Mouse (Mus musculus): Measurements from ENCODE around the gene Il6st. TPM values are rescaled to one million over a fixed set of nuclear protein-coding genes. Genes with fewer than 3 reads are reported as not detected.
"Not testable (repeated sequence)": the region's sequence is repeated elsewhere in the genome, so short reads cannot be mapped to it uniquely, and the experiment has no call there.

The Il6st gene
- total and polyA plus RNA-seq, 2 experiments from 2014 or later: 20.5 to 36.1 TPM

- TF ChIP-seq CTCF (IDR thresholded peaks at IDR 0.05): no peak
- 86% methylated on average over 2 of the region's 2 CpGs for WGBS
Observed at GRCm38 (mm10) chr13:112424212-112424611, 39.7 kb upstream of the Il6st start.

GRCm38 (mm10) chr13:112424635-112425034 lies 39.2 kb upstream of the Il6st start:
- Histone ChIP-seq H3K36me3 (ENCODE audit: insufficient read depth, low read length) (no peaks in the 10 kb centered on the region), H3K9me3 (ENCODE audit: low read length) (no peaks in the 10 kb centered on the region), H3K9ac (replicated peaks; ENCODE audit: low read length, poor library complexity, severe bottlenecking) (no peak overlapping the region), H3K4me2 (ENCODE audit: low read depth, low read length, poor library complexity, severe bottlenecking) (no peak overlapping the region), H3K4me1 (ENCODE audit: insufficient read depth, low read length) (no peaks in the 10 kb centered on the region), H3K4me3 (ENCODE audit: low read depth, low read length) (no peak overlapping the region), H3K27me3 (ENCODE audit: insufficient read depth, low read length) (no peaks in the 10 kb centered on the region), H3K27ac (ENCODE audit: low read depth, low read length) (no peak overlapping the region)
- WGBS: 82% methylated on average over 7 of the region's 7 CpGs
- no peak for ATAC-seq (ENCODE audit: low FRiP score)
- no peak for DNase-seq (ENCODE audit: low spot score)
- no peak for TF ChIP-seq CTCF (IDR thresholded peaks at IDR 0.05)

More at GRCm38 (mm10) chr13:112424212-112424611, 39.7 kb upstream of the Il6st start:
- H3K27me3 ChIP-seq (ENCODE audit: insufficient read depth, low read length): no peaks in the 10 kb centered on the region
- no peak overlapping the region for H3K27ac ChIP-seq (ENCODE audit: low read depth, low read length)
- ATAC-seq (ENCODE audit: low FRiP score): no peak
- no peaks in the 10 kb centered on the region for H3K9me3 ChIP-seq (ENCODE audit: low read length)
- DNase-seq (ENCODE audit: low spot score): no peak
- no peaks in the 10 kb centered on the region for H3K36me3 ChIP-seq (ENCODE audit: insufficient read depth, low read length)
- H3K9ac ChIP-seq (replicated peaks; ENCODE audit: low read length, poor library complexity, severe bottlenecking): no peak overlapping the region
- no peak overlapping the region for H3K4me2 ChIP-seq (ENCODE audit: low read depth, low read length, poor library complexity, severe bottlenecking)
- H3K4me3 ChIP-seq (ENCODE audit: low read depth, low read length): no peak overlapping the region
- H3K4me1 ChIP-seq (ENCODE audit: insufficient read depth, low read length): no peaks in the 10 kb centered on the region

- TF ChIP-seq CTCF (IDR thresholded peaks at IDR 0.05): no peak
- Histone ChIP-seq H3K36me3 (ENCODE audit: insufficient read depth, low read length) (no peaks in the 10 kb centered on the region), H3K9ac (replicated peaks; ENCODE audit: low read length, poor library complexity, severe bottlenecking) (no peak overlapping the region), H3K9me3 (ENCODE audit: low read length) (no peaks in the 10 kb centered on the region), H3K4me3 (ENCODE audit: low read depth, low read length) (no peak overlapping the region), H3K4me1 (ENCODE audit: insufficient read depth, low read length) (no peaks in the 10 kb centered on the region), H3K27ac (ENCODE audit: low read depth, low read length) (no peak overlapping the region), H3K27me3 (ENCODE audit: insufficient read depth, low read length) (no peaks in the 10 kb centered on the region), H3K4me2 (ENCODE audit: low read depth, low read length, poor library complexity, severe bottlenecking) (no peak overlapping the region)
- no peak for DNase-seq (ENCODE audit: low spot score)
- 59% methylated on average over 8 of the region's 8 CpGs for WGBS
- no peak for ATAC-seq (ENCODE audit: low FRiP score)
Observed at GRCm38 (mm10) chr13:112425181-112425654, 38.7 kb upstream of the Il6st start.

GRCm38 (mm10) chr13:112426265-112427135 lies 37.4 kb upstream of the Il6st start:
- no peak overlapping the region for H3K4me3 ChIP-seq (ENCODE audit: low read depth, low read length)
- H3K9ac ChIP-seq (replicated peaks; ENCODE audit: low read length, poor library complexity, severe bottlenecking): no peak overlapping the region
- ATAC-seq (ENCODE audit: low FRiP score): no peak
- no peaks in the 10 kb centered on the region for H3K9me3 ChIP-seq (ENCODE audit: low read length)
- H3K36me3 ChIP-seq (ENCODE audit: insufficient read depth, low read length): no peaks in the 10 kb centered on the region
- TF ChIP-seq CTCF (IDR thresholded peaks at IDR 0.05): no peak
- 78% methylated on average over 13 of the region's 13 CpGs for WGBS
- H3K4me1 ChIP-seq (ENCODE audit: insufficient read depth, low read length): no peaks in the 10 kb centered on the region
- DNase-seq (ENCODE audit: low spot score): no peak
- no peaks in the 10 kb centered on the region for H3K27me3 ChIP-seq (ENCODE audit: insufficient read depth, low read length)
- H3K27ac ChIP-seq (ENCODE audit: low read depth, low read length): no peak overlapping the region
- no peak overlapping the region for H3K4me2 ChIP-seq (ENCODE audit: low read depth, low read length, poor library complexity, severe bottlenecking)

GRCm38 (mm10) chr13:112427136-112427470 lies 36.8 kb upstream of the Il6st start:
- H3K9ac ChIP-seq (replicated peaks; ENCODE audit: low read length, poor library complexity, severe bottlenecking); H3K4me1 ChIP-seq (ENCODE audit: insufficient read depth, low read length); H3K4me3 ChIP-seq (ENCODE audit: low read depth, low read length); H3K4me2 ChIP-seq (ENCODE audit: low read depth, low read length, poor library complexity, severe bottlenecking); H3K27me3 ChIP-seq (ENCODE audit: insufficient read depth, low read length); DNase-seq (ENCODE audit: low spot score); ATAC-seq (ENCODE audit: low FRiP score); H3K27ac ChIP-seq (ENCODE audit: low read depth, low read length); H3K36me3 ChIP-seq (ENCODE audit: insufficient read depth, low read length); H3K9me3 ChIP-seq (ENCODE audit: low read length): not testable (repeated sequence)
- 92% methylated on average over 4 of the region's 4 CpGs for WGBS

GRCm38 (mm10) chr13:112427521-112427920 lies 36.3 kb upstream of the Il6st start:
- Histone ChIP-seq H3K4me1 (ENCODE audit: insufficient read depth, low read length) (no peaks in the 10 kb centered on the region), H3K27ac (ENCODE audit: low read depth, low read length) (no peak overlapping the region), H3K9ac (replicated peaks; ENCODE audit: low read length, poor library complexity, severe bottlenecking) (no peak overlapping the region), H3K36me3 (ENCODE audit: insufficient read depth, low read length) (no peaks in the 10 kb centered on the region), H3K4me3 (ENCODE audit: low read depth, low read length) (no peak overlapping the region), H3K4me2 (ENCODE audit: low read depth, low read length, poor library complexity, severe bottlenecking) (no peak overlapping the region), H3K9me3 (ENCODE audit: low read length) (no peaks in the 10 kb centered on the region), H3K27me3 (ENCODE audit: insufficient read depth, low read length) (no peaks in the 10 kb centered on the region)
- TF ChIP-seq CTCF (IDR thresholded peaks at IDR 0.05): no peak
- DNase-seq (ENCODE audit: low spot score) (no peak), ATAC-seq (ENCODE audit: low FRiP score) (no peak)
- 93% methylated on average over 15 of the region's 15 CpGs for WGBS

Measured in midbrain, postnatal 0 days (tissue).